Mouse (Mus musculus) Patski (cell line): ENCODE measurements around the gene Slc35c2. TPM values are rescaled to one million over a fixed set of nuclear protein-coding genes. Genes with fewer than 3 reads are reported as not detected.

ENCODE experiments used
- ATAC-seq: fragments of 100-300 bp; one replicate; pipeline ENCODE4 v1.8.0; 2021
- CTCF ChIA-PET: fragments of 350-600 bp; sonication (Branson Sonifier 250); formaldehyde crosslinking; loops from one replicate; lab custom pipeline; 2022; ENCODE audit warnings: inconsistent platforms; lab: Charles Lee
- POLR2A ChIA-PET: fragments of 350-600 bp; sonication (Branson Sonifier 250); formaldehyde crosslinking; loops from one replicate; lab custom pipeline; 2022; ENCODE audit warnings: antibody characterized with exemption, inconsistent platforms; lab: Charles Lee
- DNase-seq: peaks from one replicate; pipeline ENCODE4 v3.0.0-alpha.2; 2011; ENCODE audit warnings: low read depth, low spot score
- H3K27me3 ChIP-seq: fragments of 371-371 bp; one replicate; pipeline ENCODE4 v1.5.1; 2021
- CTCF ChIP-seq: fragments of 100-300 bp; IDR thresholded peaks from one replicate; pipeline ENCODE4 v1.5.1; 2021
- in situ Hi-C: fragments of 300-500 bp; cut with MboI; formaldehyde crosslinking; loops from 3 replicates; pipeline ENCODE4 v1.11.1; 2018; ENCODE audit warnings: low pct_unique_long_range_greater_than_20kb, mixed read lengths
- polyA plus RNA-seq: library from polyadenylated mRNA; unstranded; gene quantifications from one replicate; pipeline ENCODE4 v1.2.3, GENCODE M21; 2021

The Slc35c2 gene
- 31.2 TPM for polyA plus RNA-seq

DNA sequence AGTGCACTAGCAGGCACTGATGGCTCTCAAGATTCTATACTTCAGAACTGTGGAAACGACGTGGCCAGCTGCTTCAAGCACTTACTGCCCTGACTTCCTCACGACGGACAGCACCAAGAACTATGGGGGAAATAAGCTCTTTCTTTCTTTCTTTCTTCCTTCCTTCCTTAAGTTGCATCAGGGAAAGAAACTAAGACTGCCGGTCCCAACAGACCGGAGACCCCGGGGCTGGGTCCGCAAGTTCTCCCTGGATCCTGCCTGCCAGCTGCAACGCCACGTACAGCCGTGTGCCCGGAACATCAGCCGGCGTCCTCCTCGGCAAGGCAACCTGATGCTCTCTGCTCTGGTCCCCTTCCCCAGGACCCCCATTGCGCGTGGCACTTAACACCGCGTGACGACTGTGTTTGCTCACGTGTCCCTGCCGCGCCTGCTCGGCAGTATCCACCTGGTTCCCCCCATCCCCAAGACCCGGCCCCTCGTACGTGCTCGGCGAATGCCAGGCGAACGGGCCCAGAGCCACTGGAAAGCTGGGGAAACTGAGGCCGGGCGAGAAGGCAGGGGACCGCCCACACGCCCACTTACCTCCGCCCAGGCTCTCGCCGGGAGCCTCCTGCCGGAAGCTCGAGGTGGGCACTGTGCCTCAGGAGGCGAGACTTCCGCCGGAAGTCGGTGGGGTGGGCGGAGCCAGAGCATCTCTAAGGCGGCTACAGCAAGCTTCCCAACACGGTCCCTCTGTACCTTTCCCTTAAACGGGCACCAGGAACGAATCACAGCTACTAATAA is at the start of gene Slc35c2:
Gene Slc35c2 (minus strand): TSS at position 668 of the 783 bp plus-strand sequence.
- in situ Hi-C loops = no loop called here

DNA sequence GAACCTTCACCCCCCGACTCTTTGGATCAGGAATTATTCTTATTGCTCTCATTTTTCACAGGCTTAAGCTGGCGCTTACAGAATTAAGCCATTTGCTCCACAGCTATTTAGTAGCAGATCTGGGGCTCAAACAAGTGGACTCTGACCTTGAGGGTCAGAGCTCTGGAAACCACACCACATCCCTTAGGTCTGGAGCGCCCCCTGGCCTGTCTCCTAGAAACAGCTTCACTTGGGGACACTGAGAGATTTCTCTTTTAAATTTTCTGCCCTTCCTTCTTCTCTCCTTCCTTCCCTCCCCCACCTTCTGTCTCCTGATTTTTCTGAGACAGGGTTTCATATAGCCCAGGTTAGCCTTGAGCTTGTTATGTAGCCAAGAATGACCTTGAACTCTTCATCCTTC is 49.5 kb upstream of the Slc35c2 start:
- H3K27me3 ChIP-seq = peaks cover 7% of the 10 kb centered on the region
- POLR2A ChIA-PET = interaction anchor here (0.8 kb wide), 1 partner anchor 11 kb away, joined by 3 read pairs; the partner anchor contains the start of gene Elmo2
- ATAC-seq = no peak
- DNase-seq = no peak
- CTCF ChIA-PET = interaction anchor here (0.8 to 2.1 kb wide), 6 partner anchors 10 to 263 kb away, joined by 4 to 11 read pairs (median 6); partner anchors contain the start of gene Slc35c2
- TF ChIP-seq CTCF = peak; percentile 89
- in situ Hi-C loops = no loop called here

More for the DNA sequence above, at the start of gene Slc35c2:
- H3K27me3 ChIP-seq = no peaks in the 10 kb centered on the region
- ChIA-PET POLR2A (interaction anchor here (1.2 kb wide), 1 partner anchor 18 kb away, joined by 4 read pairs; no protein-coding TSS in a partner anchor), CTCF (interaction anchor here (1.2 to 1.8 kb wide), 3 partner anchors 11 to 50 kb away, joined by 3 to 6 read pairs (median 6); no protein-coding TSS in a partner anchor)
- ATAC-seq = peak; percentile 86
- no peak for TF ChIP-seq CTCF
- DNase-seq = peak; percentile 41

- ChIA-PET POLR2A (no interaction called here), CTCF (no interaction called here)
These were observed 45.0 kb upstream of the Slc35c2 start for GRCm38 (mm10) chr2:165332610-165333210.

GRCm38 (mm10) chr2:165329703-165330102 is 42.0 kb upstream of the Slc35c2 start:
- in situ Hi-C loops = no loop called here
- DNase-seq = no peak
- peaks cover 17% of the 10 kb centered on the region for H3K27me3 ChIP-seq
- ChIA-PET CTCF (no interaction called here), POLR2A (no interaction called here)
- ATAC-seq = no peak
- no peak for TF ChIP-seq CTCF

More at GRCm38 (mm10) chr2:165332610-165333210, 45.0 kb upstream of the Slc35c2 start:
- in situ Hi-C loops = no loop called here
- no peak for TF ChIP-seq CTCF
- DNase-seq = no peak
- peaks cover 17% of the 10 kb centered on the region for H3K27me3 ChIP-seq
- ATAC-seq = no peak

DNA sequence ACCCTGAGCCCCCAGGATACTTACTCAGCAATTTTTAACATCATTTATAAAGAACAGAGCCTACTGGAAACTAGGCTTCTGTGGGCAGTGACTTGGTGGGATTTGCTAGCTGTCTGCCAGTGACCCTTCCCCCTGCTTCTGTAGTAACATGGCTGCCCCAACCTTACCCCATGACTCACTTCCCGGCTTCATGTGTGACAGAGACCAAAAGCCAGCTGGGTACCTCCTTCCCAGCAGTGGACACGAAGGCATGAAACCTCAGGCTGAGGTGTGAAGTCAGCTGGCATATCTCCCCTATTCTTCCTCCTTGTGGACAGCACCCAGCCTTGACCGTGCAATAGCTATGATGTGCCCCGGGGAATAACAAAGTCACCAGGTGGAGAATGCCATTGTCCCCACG is 41.1 kb upstream of the Slc35c2 start:
- H3K27me3 ChIP-seq = peaks cover 17% of the 10 kb centered on the region
- no peak for TF ChIP-seq CTCF
- in situ Hi-C loops = no loop called here
- POLR2A ChIA-PET = no interaction called here
- CTCF ChIA-PET = interaction anchor here (2.2 kb wide), 1 partner anchor 9 kb away, joined by 5 read pairs; no protein-coding TSS in a partner anchor
- ATAC-seq = no peak
- no peak for DNase-seq

DNA sequence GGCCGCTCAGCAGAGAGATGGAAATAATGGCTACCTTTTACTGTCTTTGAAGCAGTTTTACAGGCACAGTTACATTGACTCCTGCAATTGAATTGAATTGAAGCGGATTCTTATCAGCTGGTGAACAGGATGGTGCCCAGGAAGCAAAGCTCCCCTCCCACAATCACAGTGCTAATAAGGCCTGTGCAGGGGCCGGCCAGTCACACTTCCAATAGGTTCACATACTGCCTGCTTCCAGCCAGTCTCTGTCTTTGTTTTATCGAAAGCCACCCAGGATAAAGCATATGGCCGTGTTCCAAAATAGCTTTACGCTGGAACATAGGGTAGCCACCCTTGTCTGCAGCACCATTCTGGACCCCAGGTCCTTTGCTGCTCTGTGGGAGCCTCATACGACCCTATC is 39.7 kb upstream of the Slc35c2 start:
- peaks cover 17% of the 10 kb centered on the region for H3K27me3 ChIP-seq
- ChIA-PET CTCF (interaction anchor here (2.2 kb wide), 1 partner anchor 10 kb away, joined by 5 read pairs; no protein-coding TSS in a partner anchor), POLR2A (no interaction called here)
- in situ Hi-C loops = no loop called here
- no peak for TF ChIP-seq CTCF
- DNase-seq (no peak), ATAC-seq (no peak)

- H3K27me3 ChIP-seq = peaks cover 9% of the 10 kb centered on the region
- ChIA-PET CTCF (interaction anchor here (2.2 kb wide), 1 partner anchor 11 kb away, joined by 5 read pairs; no protein-coding TSS in a partner anchor), POLR2A (interaction anchor here (0.7 kb wide), 1 partner anchor 11 kb away, joined by 3 read pairs; no protein-coding TSS in a partner anchor)
- in situ Hi-C loops = no loop called here
- DNase-seq (peak; percentile 77), ATAC-seq (peak; percentile 97)
- no peak for TF ChIP-seq CTCF
These were observed 38.9 kb upstream of the Slc35c2 start, which contains the start of gene Elmo2 for GRCm38 (mm10) chr2:165326304-165327190. Gene Elmo2 (minus strand): TSS chr2:165326479.

- DNase-seq (no peak), ATAC-seq (no peak)
- H3K27me3 ChIP-seq = peaks cover under 1% of the 10 kb centered on the region
- no peak for TF ChIP-seq CTCF
- in situ Hi-C loops = no loop called here
- ChIA-PET CTCF (no interaction called here), POLR2A (interaction anchor here (0.7 kb wide), 1 partner anchor 12 kb away, joined by 3 read pairs; no protein-coding TSS in a partner anchor)
These were observed 38.0 kb upstream of the Slc35c2 start for GRCm38 (mm10) chr2:165325521-165326303.

GRCm38 (mm10) chr2:165323928-165324327 is 36.3 kb upstream of the Slc35c2 start:
- ATAC-seq = no peak
- no peak for DNase-seq
- POLR2A ChIA-PET = no interaction called here
- in situ Hi-C loops = no loop called here
- TF ChIP-seq CTCF = no peak
- CTCF ChIA-PET = no interaction called here
- H3K27me3 ChIP-seq = no peaks in the 10 kb centered on the region
